Mouse (Mus musculus): ENCODE measurements around the gene Oprm1. TPM values are rescaled to one million over a fixed set of nuclear protein-coding genes. Genes with fewer than 3 reads are reported as not detected.
"Not testable (repeated sequence)": the region's sequence is repeated elsewhere in the genome, so short reads cannot be mapped to it uniquely, and the experiment has no call there.

Gene Oprm1
- total RNA-seq (2021) = 1 to 10 TPM; 4.2 to 7.9 TPM

GRCm38 (mm10) chr10:6758206-6758605 lies at the start of gene Oprm1:
Gene Oprm1, plus strand, starts transcription at chr10:6758506.
- no peak for DNase-seq

- no peak for DNase-seq
Measured at GRCm38 (mm10) chr10:6717181-6717948, 40.9 kb upstream of the Oprm1 start.

GRCm38 (mm10) chr10:6723765-6724164 lies 34.5 kb upstream of the Oprm1 start:
- no peak for DNase-seq

GRCm38 (mm10) chr10:6728469-6728868 lies 29.8 kb upstream of the Oprm1 start:
- no peak for DNase-seq

- DNase-seq = no peak
Measured at GRCm38 (mm10) chr10:6753375-6753774, 4.9 kb upstream of the Oprm1 start.

- DNase-seq = no peak
Measured at GRCm38 (mm10) chr10:6761287-6761811, 3.0 kb downstream of the Oprm1 start, which contains the start of gene Gm10945. Gene Gm10945, minus strand, starts transcription at chr10:6761761.

GRCm38 (mm10) chr10:6788517-6789237 lies 30.4 kb downstream of the Oprm1 start:
- peak; percentile 2 to 3 for DNase-seq

- DNase-seq = no peak
Measured at GRCm38 (mm10) chr10:6790226-6790625, 31.9 kb downstream of the Oprm1 start.

GRCm38 (mm10) chr10:6820626-6821025 lies 62.3 kb downstream of the Oprm1 start:
- no peak for DNase-seq

- no peak for DNase-seq
Measured at GRCm38 (mm10) chr10:6842225-6842624, 83.9 kb downstream of the Oprm1 start.

- no peak for DNase-seq
Measured at GRCm38 (mm10) chr10:6846283-6846682, 88.0 kb downstream of the Oprm1 start.

- no peak for DNase-seq
Measured at GRCm38 (mm10) chr10:6848162-6848754, 90.0 kb downstream of the Oprm1 start.

- DNase-seq = no peak
Measured at GRCm38 (mm10) chr10:6848834-6849233, 90.5 kb downstream of the Oprm1 start.

- no peak for DNase-seq
Measured at GRCm38 (mm10) chr10:6855812-6856211, 97.5 kb downstream of the Oprm1 start.

GRCm38 (mm10) chr10:6871418-6872072 lies 113.2 kb downstream of the Oprm1 start:
- DNase-seq = no peak

- no peak for DNase-seq
Measured at GRCm38 (mm10) chr10:6873917-6874316, 115.6 kb downstream of the Oprm1 start.

GRCm38 (mm10) chr10:6878276-6878881 lies 120.1 kb downstream of the Oprm1 start:
- DNase-seq = no peak

- not testable (repeated sequence) for DNase-seq
Measured at GRCm38 (mm10) chr10:6882041-6882440, 123.7 kb downstream of the Oprm1 start.

- DNase-seq = no peak
Measured at GRCm38 (mm10) chr10:6885460-6885859, 127.2 kb downstream of the Oprm1 start.

- DNase-seq = no peak
Measured at GRCm38 (mm10) chr10:6889640-6890245, 131.4 kb downstream of the Oprm1 start.

GRCm38 (mm10) chr10:6890348-6891009 lies 132.2 kb downstream of the Oprm1 start:
- no peak for DNase-seq
